ENCODE assay signal across 8 mouse cellular contexts in genomic region chr14:76417346-76417745, GRCm38 (mm10). TPM values are rescaled to one million over a fixed set of nuclear protein-coding genes. Genes with fewer than 3 reads are reported as not detected.
DNase-seq lines count a peak whose midpoint lies in the region; ATAC-seq and TF ChIP-seq lines count a peak whose summit lies in the region.

No protein-coding gene starts in this region.

- no peak for TF ChIP-seq POLR2A in ES-Bruce4 (IDR thresholded peaks at IDR 0.05; ENCODE audit: insufficient read depth, low read length)

- H3K4me2 ChIP-seq in hindbrain, embryonic 11.5 days (replicated peaks; ENCODE audit: low read depth, low read length), result peak overlapping the region; percentile 85
- peak overlapping the region; percentile 90 for H3K4me2 ChIP-seq in midbrain, embryonic 12.5 days (replicated peaks)
- no peak overlapping the region for H3K4me2 ChIP-seq in intestine, embryonic 16.5 days (ENCODE audit: low read depth, low read length)

- no peak overlapping the region for H3K27ac ChIP-seq in ES-Bruce4 (ENCODE audit: insufficient read depth, low read length)
- H3K27ac ChIP-seq in hindbrain, embryonic 11.5 days (ENCODE audit: low read depth, low read length), result no peak overlapping the region
- no peak overlapping the region for H3K27ac ChIP-seq in midbrain, embryonic 12.5 days (replicated peaks)
- H3K27ac ChIP-seq in intestine, embryonic 16.5 days (ENCODE audit: low read length), result no peak overlapping the region

- peaks cover 15% of the 10 kb centered on the region for H3K36me3 ChIP-seq in ES-Bruce4 (ENCODE audit: control insufficient read depth, insufficient read depth, low read length, poor library complexity, severe bottlenecking)
- H3K36me3 ChIP-seq in hindbrain, embryonic 11.5 days (ENCODE audit: control insufficient read depth, insufficient read depth, low read length), result 0 out of 2 replicates have a peak, but pooled peaks cover 5% of the 10 kb centered on the region
- peaks cover 31% of the 10 kb centered on the region for H3K36me3 ChIP-seq in midbrain, embryonic 12.5 days
- peaks cover 12% of the 10 kb centered on the region for H3K36me3 ChIP-seq in intestine, embryonic 16.5 days (ENCODE audit: control insufficient read depth, insufficient read depth, low read length)

- H3K4me3 ChIP-seq in ES-Bruce4 (ENCODE audit: low read depth, low read length), result 0 out of 2 replicates have a peak overlapping the region, but pooled peaks have one; percentile 12
- H3K4me3 ChIP-seq in hindbrain, embryonic 11.5 days (ENCODE audit: low read depth, low read length), result peak overlapping the region; percentile 28; the same call in 1 of the 2 replicates
- peak overlapping the region; percentile 100 for H3K4me3 ChIP-seq in midbrain, embryonic 12.5 days
- no peak overlapping the region for H3K4me3 ChIP-seq in intestine, embryonic 16.5 days (ENCODE audit: low read length)

- TF ChIP-seq CTCF in ES-Bruce4 (IDR thresholded peaks at IDR 0.05; ENCODE audit: low read depth, low read length), result no peak

- peak; percentile 18; the same call in 1 of the 2 replicates for ATAC-seq in frontal cortex, adult (ENCODE audit: low TSS enrichment)
- ATAC-seq in hindbrain, embryonic 11.5 days (ENCODE audit: low FRiP score), result no peak
- no peak for ATAC-seq in midbrain, embryonic 12.5 days (ENCODE audit: low FRiP score, low read depth)
- no peak for ATAC-seq in intestine, embryonic 16.5 days

- peaks cover 2% of the 10 kb centered on the region for H3K4me1 ChIP-seq in ES-Bruce4 (ENCODE audit: control insufficient read depth, insufficient read depth, low read length)
- peaks cover 20% of the 10 kb centered on the region for H3K4me1 ChIP-seq in hindbrain, embryonic 11.5 days (replicated peaks; ENCODE audit: control insufficient read depth, insufficient read depth, low read length)
- H3K4me1 ChIP-seq in midbrain, embryonic 12.5 days, result peaks cover 60% of the 10 kb centered on the region
- H3K4me1 ChIP-seq in intestine, embryonic 16.5 days (ENCODE audit: control insufficient read depth, insufficient read depth, low read length), result peaks cover 38% of the 10 kb centered on the region

- DNase-seq in frontal cortex, postnatal 14 days (ENCODE audit: low spot score in 2 of 2), result no peak
- no peak for DNase-seq in hindbrain, embryonic 11.5 days (ENCODE audit: low spot score)
- no peak for DNase-seq in adrenal gland, postnatal 36 days
- no peak for DNase-seq in thymus, postnatal 36 days

- 94% methylated on average over 17 of the region's 17 CpGs for WGBS in hindbrain, embryonic 11.5 days
- 95% methylated on average over 17 of the region's 17 CpGs for WGBS in midbrain, embryonic 12.5 days
- 88% methylated on average over 17 of the region's 17 CpGs for WGBS in intestine, embryonic 16.5 days

- no peak for TF ChIP-seq EP300 in ES-Bruce4 (IDR thresholded peaks at IDR 0.05; ENCODE audit: insufficient read depth, low read depth, low read length)

- H3K27me3 ChIP-seq in ES-Bruce4 (ENCODE audit: control insufficient read depth, insufficient read depth, low read length, poor library complexity, severe bottlenecking), result no peaks in the 10 kb centered on the region
- no peaks in the 10 kb centered on the region for H3K27me3 ChIP-seq in hindbrain, embryonic 11.5 days (ENCODE audit: control insufficient read depth, insufficient read depth, low read length)
- no peaks in the 10 kb centered on the region for H3K27me3 ChIP-seq in midbrain, embryonic 12.5 days
- no peaks in the 10 kb centered on the region for H3K27me3 ChIP-seq in intestine, embryonic 16.5 days (replicated peaks; ENCODE audit: control insufficient read depth, insufficient read depth, low read length)

- H3K9me3 ChIP-seq in ES-Bruce4 (replicated peaks; ENCODE audit: control insufficient read depth, insufficient read depth, low read length, poor library complexity, severe bottlenecking), result no peaks in the 10 kb centered on the region
- H3K9me3 ChIP-seq in hindbrain, embryonic 11.5 days (ENCODE audit: control insufficient read depth, low read length), result no peaks in the 10 kb centered on the region
- no peaks in the 10 kb centered on the region for H3K9me3 ChIP-seq in midbrain, embryonic 12.5 days
- H3K9me3 ChIP-seq in intestine, embryonic 16.5 days (ENCODE audit: control insufficient read depth, low read length), result no peaks in the 10 kb centered on the region

- no peak overlapping the region for H3K9ac ChIP-seq in ES-Bruce4 (ENCODE audit: low read depth, poor library complexity, severe bottlenecking)
- no peak overlapping the region for H3K9ac ChIP-seq in hindbrain, embryonic 11.5 days (ENCODE audit: low read depth, low read length)
- H3K9ac ChIP-seq in midbrain, embryonic 12.5 days (replicated peaks), result 0 out of 2 replicates have a peak overlapping the region, but pooled peaks have one; percentile 100
- no peak overlapping the region for H3K9ac ChIP-seq in intestine, embryonic 16.5 days (ENCODE audit: low read depth, low read length)

RNA-seq across cellular contexts. Expression of gene Tsc22d1, which starts 2.6 kb away (rescaled TPM):
- polyA plus RNA-seq in ES-Bruce4 (2011; ENCODE audit: insufficient read depth, insufficient read length, low read depth, missing spikeins), result 258 and 261 TPM in 2 replicates
- 542 and 547 TPM in 2 replicates for polyA plus RNA-seq in hindbrain, embryonic 11.5 days (2014; fragmentation: Nextera tagmentation; extraction: Ambion mirVana)
- polyA plus RNA-seq in midbrain, embryonic 12.5 days (2016; fragmentation: Nextera tagmentation; extraction: Ambion mirVana), result 436 and 539 TPM in 2 replicates
- 1,000 to 10,000 TPM; 1,153 to 1,605 TPM for total RNA-seq in adrenal gland, postnatal 36 days (2021)
- 396 and 424 TPM in 2 replicates for polyA plus RNA-seq in intestine, embryonic 16.5 days (2015; fragmentation: Nextera tagmentation; extraction: Ambion mirVana)
